Mouse (Mus musculus): ENCODE measurements around the gene Gp1bb.

The Gp1bb gene

DNA sequence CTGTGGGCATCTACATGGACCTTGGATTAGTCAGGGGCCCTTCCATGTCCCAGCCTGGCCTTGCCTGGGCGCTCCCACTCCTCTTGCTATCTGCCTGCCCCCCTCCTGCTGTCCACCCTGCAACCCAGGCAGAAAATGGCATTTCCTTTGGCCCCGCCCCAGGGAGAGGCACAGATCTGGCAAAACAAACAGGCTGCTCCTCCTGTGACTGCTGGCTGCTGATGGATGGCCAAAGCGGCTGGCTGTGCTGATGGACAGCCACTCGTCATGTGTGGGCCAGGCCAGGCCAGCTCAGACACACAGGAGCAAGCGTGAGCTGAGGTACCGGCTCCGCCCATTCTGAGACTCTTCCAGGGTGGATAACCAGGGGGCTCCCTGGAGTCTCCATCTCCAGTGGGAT, 20.8 kb downstream of the Gp1bb start:
- no peak for ATAC-seq (ENCODE audit: low TSS enrichment)

DNA sequence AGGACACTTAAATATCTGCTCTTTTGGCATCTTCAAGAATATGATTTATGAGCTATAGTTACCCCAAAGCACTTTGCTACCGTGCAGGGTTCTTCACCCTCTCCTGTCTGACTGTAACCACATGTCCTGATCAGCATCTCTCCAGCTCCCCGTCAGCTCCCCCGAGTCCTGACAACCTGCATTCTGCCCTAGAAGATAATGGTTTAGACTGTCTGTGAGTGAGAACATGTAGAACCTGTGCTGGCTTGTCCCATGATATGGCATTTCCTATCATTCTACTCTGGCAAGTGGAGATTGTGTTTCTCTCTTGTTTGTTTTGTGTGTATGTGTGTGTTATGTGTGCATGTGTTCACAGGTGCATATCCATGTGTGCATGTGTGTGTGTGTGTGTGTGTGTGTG, 24.2 kb downstream of the Gp1bb start:
- no peak for ATAC-seq (ENCODE audit: low TSS enrichment)

DNA sequence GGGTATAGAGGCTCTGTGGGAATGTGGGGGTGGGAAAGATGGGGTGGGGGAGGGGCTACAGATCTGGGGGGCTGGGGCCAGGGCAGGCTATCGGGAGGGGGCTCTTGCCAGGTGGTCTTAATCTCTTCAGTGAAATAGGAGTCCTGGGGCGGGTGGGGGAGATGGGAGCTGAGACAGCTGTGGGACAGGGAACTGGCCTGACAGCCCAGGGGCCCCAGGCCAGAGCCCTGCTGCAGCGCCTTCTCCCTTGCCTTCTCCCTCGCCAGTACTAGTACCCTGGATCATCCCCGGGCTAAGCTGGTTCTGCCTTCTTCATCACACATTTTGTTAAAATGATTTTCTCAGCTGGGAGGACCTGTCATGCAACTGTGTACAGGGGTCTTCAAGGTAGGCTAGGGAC, 25.9 kb downstream of the Gp1bb start:
- ATAC-seq (ENCODE audit: low TSS enrichment), result no peak

DNA sequence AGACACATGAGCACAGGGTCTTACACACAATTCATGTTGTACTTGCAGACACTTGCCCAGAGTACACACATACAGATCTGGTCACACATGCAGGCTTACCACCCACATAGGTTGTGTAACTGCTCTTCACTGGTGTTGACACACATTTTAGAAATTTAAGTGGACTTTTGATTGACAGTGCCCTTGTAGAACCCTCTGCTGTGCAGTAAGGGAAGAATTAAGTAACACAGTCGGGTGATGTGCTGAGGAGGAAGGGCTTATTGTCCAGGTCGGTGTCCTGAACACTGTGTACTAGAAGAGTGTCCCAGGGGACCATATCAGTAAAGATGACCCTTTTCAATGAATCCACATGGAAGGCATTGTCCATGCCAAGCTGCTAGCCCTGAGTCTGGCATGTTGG, 28.3 kb downstream of the Gp1bb start:
- ATAC-seq (ENCODE audit: low TSS enrichment), result no peak

DNA sequence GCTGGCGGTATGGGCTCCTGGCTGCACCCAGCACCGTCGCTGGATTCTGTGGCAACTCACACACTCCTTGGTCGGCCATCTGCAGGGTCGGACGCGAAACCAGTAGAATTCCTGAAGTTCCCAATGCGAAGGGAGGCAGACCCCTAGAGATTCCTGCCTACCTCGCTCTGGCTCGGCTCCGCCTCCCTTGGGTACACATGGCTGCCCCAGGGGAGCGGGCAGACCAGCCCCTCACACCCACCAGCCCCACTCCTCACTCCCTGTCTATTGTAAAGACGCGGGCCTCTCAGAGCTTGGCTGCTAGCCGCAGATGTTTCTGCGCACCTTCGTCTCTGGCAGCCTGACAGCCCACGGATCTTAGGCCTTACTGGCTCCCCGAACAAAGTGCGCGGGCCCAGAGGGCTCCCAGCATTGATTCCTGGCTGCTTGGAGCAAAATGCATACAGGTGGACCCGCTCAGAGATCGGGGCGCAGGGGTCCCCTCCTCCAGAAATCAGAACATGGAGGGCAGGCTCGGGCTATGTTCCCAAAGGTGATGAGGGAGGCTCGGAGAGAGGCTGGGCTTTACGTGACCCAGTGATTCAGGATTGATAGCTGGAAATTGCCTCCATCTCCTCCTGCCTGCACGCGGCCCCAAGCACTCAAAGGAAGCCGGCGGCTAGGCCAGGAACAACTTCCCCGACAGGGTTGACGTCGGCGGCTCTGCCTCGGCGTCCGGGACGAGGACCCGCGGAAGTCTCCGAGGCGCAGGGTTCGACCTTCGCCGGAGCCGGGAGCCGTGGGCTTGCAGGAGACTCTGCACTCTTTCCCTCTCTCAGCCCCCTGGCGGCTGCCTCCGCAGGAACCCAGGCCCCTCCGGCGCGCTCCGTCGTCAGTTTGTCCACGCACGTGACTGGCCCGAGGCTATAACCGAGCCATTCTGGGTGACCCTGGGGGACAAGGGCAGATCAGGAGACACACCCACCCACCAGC, 30.9 kb downstream of the Gp1bb start:
- no peak for ATAC-seq (ENCODE audit: low TSS enrichment)

DNA sequence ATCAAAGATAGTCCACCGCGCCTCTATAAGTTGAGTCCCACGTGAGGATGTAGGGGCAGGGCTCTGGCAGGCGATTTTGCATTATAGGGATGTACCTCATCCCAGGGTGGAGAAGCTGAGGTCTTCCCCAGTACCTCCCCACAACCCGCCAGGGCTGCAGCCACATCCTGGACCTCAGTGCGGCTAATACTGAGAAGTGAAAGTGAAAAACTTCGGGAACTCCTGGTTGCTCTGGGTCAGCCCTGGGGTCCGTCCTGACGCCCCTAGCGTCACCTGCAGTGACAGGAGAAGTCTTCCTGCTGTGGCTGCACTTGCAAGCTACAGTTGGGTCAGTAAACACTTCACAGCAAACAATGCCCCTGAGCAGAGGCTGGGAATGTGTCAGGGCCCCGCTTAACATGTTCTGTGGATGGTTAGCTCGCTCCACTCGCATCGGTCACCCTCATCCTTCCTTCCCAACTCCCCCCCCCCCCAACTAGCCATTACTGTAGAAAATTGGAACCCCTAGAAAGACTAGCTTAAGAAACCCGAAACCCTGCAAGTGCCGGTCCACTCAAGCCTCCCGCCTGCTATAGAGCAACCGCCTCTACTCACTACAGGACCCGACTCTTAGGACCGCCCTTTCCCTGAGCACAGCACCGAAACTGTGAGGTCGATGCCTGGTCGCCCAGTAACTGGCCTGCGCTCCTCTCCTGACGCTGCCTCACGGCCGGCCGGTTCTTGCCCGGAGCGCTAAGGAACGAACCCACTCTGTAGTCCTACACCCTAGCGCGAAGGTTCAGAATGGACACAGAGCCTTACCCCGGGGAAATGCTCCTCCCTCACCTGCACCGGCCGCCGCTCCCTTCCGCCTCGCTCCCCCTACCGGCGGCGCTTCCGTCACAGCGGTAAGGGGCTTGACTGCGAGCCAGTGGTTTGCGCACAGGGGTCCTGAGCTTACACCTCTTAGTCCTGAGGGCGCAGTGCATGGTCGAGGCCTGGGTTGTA, 32.1 kb downstream of the Gp1bb start, which contains the start of gene Tbx1:
Gene Tbx1, minus strand, starts transcription at position 868 of the 987 bp plus-strand sequence.
- ATAC-seq (ENCODE audit: low TSS enrichment), result no peak

DNA sequence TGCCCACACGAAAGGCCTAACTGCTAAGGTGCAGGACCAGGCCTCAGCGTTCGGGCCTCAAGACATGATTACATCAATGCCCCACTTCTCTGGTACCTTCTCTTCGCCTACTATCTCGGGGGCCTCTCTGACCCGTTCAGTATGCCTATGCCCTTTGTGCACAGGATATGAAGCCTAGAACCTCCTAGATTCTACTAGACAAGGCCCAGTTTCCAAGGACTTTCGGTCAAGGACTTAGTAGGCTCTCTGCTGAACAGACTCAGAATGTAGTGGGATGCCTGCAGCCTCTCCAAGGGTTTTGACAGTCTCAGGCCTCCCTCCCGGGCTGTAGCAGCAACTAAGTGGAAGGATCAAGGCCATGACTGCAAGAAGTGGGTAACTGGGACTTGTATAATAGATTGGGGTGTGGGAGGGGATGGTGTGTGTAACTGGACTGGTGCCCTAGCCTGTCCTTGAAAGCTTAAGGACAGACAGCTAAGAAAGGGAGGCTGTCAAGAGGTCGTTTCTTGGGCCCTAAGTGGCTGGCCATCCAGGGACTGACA, 33.1 kb downstream of the Gp1bb start:
- no peak for ATAC-seq (ENCODE audit: low TSS enrichment)

DNA sequence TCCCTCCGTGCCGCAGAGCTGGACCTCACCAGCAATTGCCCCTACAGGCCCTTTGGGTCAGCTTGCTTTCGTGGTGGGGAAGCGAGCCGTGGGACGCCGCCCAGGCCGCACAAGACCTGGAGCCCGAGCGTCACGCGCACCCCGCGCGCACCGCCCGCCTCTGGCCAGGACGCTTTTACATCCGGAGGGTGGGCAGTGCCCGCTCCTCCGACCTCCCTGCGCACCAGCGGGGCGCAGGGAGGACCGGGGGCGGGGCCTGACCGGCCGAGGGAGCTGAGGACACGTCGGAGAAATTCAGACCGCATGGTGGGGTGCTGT, 33.5 kb downstream of the Gp1bb start:
- no peak for ATAC-seq (ENCODE audit: low TSS enrichment)

DNA sequence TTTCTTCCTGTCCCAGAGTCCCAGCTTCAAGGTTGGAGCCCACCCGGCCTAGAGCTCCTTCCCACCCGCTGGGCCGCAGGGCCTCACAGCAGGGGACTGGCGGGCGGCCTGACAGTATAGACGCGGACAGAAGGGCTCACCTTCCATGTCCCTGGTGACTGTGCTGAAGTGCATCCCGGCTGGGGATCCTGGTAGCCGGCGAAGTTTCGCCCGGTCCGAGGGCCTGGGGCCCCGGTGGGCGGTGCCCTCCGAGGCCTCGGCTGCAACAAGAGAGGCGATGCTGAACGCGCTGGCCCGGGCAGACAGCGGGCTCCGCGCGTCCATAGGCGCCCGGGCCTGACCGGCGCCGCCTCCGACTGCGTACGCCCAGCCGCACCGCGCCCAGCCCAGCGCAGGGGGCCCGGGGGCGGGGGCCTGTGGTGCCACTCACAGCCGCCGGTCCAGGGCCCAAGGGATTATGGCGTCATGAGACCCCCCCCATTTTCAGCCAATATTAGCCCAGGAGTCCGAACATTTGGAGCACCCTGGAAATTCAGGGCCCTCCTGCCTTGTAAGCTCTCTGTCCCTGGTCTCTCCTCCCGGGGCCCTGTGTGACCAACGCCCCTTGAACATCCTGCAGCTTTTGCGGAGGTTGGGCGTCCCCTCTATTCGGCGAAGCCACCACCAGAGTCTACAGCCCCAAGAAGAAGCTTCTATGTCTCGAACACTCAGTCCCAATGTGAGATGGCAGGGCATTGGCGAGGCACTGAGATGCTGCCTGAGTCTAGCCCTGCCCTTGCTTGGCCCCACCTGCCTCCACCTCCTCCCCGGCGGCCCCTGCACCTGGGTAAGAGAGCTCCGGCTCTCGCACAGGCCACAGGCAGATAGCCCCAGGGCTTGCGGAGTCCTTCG, 34.1 kb downstream of the Gp1bb start:
- no peak for ATAC-seq (ENCODE audit: low TSS enrichment)

DNA sequence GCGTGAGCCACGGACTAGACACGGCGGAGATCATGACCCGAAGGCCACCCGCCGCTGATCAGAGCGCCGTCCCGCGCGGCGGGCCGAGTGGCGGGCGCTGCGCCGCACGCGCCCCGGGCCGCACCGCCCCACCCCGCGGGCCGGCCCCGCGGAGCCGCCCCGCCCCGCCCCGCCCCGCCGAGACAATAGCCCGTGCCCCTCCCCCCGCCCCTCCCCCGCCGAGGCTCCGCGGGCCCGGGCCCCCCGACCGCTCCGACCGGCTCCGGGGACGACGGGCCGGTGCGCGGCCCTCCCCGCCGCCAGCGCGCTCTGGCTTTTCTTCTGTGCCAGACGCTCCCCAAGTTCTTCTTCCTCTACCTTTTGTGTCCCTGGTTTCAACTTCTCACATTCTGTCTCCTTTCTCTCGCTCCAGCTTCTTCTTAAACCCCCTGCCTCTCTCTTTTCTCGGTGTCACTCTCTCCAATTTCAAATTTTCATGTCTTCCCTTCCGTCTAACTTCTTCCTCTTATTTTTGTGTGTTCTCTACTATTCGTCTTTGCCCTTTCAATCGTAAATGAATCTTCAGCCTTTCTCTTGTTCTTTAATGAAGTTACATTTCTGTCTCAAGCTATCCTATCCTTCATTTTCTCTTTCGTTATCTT, 35.2 kb downstream of the Gp1bb start:
- ATAC-seq (ENCODE audit: low TSS enrichment), result no peak

DNA sequence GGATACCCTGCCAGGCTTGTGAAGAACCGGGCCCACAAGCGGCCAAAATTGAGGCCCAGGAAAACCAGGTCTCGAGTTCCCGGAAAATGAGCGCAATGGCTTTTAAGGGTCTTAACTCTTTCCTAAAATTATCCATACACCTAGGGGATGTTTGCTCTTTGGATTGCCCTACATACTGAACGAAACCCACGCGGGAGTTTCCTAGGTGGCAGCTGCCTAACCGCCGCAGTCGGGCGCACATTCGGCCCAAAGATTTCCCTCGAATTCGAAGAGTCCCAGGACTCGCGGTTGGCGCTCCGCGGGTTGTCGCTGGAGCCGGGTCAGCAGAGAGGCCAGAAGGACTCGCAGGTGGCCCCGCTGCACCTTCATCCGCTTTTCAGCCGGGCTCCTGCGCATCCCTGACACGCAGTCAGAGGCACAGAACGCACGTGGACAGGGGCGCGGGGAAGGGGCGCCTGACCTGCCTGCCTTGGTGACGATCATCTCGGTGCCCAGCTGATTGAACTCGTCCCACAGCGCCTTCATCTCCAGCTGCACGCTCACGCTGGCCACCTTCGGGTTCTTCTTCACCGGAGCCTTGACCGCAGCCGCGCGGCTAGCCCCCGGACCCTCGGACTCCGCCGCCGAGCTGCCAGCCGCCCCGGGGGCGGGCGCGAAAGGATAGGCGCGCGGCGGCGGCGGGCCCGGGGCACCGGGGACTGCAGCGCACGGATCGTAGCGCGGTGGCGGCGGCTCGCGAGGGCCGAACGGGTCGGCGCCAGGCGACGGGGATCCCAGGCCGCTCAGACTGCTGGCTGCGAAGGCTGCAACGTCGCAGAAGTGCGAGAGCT, 35.9 kb downstream of the Gp1bb start:
- no peak for ATAC-seq (ENCODE audit: low TSS enrichment)

DNA sequence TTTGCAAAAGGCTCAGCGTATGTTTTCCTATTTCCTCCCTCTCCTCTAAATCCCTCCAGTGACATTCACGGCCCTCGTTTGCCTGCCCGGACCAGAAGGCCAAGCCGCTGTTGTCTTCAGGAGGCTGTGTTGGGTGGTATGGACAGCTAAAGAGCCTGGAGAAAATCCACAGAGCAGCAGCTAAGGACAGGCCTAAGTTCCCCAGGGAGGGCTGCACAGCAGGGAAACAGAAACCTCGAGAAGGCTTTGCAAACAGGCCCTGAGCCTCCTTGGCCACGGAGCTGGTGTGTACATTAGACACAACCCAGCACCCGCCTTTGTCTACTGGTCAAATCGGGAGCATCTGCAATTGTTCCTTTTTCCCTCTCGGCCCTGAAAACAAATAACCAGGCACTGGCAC, 36.5 kb downstream of the Gp1bb start:
- ATAC-seq (ENCODE audit: low TSS enrichment), result no peak

DNA sequence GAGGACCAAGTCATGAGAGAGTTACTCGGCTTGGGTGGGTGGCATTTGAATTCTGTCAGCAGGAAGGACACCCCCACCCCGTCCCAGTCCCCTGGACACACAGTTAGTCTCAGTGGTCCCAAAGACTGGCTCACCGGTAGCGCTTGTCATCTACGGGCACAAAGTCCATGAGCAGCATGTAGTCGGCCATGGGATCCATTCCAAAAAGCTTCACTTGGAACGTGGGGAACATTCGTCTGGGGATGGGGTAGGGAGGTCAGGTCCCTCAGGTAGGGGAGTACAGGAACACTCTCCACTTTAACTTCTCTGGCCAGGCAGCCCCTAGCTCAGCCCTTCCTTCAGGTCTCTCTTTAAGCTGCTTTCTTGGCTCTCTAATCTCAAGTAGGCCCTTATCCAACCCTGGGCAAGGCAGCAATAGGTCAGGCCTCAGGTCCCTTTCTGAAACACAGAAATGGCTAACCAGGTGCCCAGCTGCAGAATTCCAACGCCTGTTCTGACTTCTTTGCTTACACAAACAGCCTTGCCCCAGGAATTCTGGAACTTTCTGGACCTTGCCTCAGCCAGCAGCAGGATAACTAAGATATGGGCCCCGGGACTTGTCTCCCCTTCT, 37.2 kb downstream of the Gp1bb start:
- ATAC-seq (ENCODE audit: low TSS enrichment), result no peak

DNA sequence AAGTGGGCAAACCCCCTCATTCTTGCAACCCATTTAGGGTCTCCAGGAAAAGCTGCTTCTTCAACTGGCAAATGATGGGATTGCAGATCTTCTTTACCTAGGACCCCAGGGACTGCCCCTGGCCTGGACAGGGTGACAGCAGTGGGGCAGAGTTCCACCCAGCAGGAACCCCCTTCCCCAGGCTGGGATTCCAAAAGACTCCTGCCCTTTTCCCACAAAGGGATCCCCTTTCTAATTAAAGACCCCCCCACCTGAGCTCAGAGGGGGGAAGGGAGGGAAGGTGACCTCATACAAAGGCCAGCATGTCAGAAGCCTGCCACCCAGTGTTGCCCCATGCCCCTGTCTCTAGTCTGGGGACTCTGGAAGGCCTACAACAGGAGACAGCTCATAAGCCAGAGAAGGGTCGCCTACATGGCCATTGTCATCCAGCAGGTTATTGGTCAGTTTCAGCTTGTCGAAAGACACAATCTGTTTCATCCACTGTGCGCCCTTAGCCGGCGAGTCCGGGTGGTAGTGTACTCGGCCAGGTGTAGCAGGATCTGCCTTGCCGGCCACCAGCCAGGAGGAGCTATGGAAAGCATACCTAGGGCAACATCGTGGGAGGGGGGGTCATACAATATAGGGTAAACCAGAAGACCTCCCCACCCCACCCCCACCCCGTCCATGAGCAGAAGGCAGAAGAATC, 38.4 kb downstream of the Gp1bb start:
- no peak for ATAC-seq (ENCODE audit: low TSS enrichment)

DNA sequence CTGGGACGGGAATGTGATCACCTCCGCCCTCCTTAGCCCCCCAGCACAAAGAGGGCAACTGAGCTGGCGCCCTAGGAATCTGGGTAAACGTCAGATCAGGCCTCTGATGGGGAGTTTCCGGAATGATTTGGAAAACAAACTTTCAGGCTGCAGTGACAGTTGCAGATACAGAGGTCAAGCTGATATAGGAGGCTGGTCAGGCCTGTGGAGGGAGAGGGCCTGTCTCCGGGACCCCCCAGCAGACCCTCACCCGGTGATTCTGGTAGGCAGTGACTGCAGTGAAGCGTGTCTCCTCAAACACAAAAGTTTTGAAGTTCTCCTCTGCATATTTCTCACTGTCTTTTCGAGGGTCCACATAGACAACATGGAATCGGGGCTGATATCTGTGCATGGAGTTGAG, 39.0 kb downstream of the Gp1bb start:
- no peak for ATAC-seq (ENCODE audit: low TSS enrichment)

DNA sequence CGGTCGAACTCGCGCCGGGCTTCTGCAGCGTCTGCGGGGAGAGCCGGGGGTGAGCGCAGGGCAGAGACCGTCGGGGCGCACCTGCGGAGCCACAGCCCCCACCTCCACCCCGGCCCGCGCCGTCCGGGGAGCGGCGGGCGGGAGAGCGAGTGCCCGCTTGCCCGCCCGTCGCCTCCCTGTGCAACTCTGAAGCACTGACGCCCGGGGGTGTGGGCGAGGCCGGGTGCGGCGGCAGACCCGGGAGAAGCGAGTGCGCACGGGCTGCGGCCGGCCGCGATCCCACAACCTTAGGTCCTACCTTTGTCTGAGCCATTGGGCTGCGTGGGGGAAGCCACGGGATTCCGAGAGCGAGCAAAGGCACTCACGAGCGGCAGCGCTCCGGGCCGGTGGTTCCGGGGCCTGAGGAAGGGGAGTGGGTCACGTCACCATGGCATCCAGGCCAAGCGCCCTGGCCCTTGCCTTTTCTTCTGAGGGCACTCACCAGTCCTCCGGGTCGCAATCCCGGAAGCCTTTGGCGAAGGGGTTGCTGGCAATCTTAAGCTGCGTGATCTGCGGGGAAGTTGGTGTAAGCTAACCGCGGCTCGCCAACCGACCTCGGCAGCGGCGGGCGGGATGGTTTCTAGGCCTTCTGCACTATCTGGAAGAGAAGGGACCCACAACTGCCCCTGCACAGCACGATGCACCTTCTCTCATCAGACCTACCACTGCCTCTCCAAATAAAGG, 39.6 kb downstream of the Gp1bb start:
- no peak for ATAC-seq (ENCODE audit: low TSS enrichment)

DNA sequence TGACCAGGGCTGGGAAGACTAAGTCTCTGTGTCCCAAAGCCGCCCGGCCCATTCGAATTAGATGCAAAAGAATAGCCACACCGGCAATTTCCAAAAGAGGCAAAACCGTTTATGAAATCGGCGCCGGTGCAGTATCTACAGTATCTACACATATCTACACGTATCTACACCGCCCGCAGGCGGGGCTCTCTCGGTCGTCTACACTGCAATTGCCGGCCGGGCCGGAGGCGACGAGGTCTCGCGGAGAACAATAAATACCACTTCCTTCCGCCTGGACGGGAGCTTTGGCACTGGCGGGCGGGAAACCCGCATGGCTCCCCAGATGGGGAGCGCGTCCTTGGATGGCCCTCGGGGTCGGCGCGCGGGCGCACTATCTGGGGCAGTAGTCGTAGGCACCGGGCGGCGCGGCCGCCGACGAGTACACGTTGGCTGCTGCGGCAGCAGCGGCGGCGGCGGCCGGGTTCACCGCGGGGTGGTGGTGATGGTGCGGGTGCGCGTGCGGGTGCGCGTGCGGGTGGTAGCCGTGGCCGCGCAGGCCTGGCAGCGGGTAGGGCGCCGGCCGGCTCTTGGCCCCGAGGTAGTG, 40.5 kb downstream of the Gp1bb start:
- no peak; the same call in 1 of the 2 replicates for ATAC-seq (ENCODE audit: low TSS enrichment)

Measured in frontal cortex, adult (tissue).